Mouse (Mus musculus) liver, embryonic 15.5 days (tissue): Measurements from ENCODE around the gene Agtrap. TPM values are rescaled to one million over a fixed set of nuclear protein-coding genes. Genes with fewer than 3 reads are reported as not detected.
"Not testable (repeated sequence)": the region's sequence is repeated elsewhere in the genome, so short reads cannot be mapped to it uniquely, and the experiment has no call there.

Experiments used
- ATAC-seq: fragments of 200-750 bp; cut with Nextera tagmentation; 2 replicates; pipeline ENCODE4 v1.8.0; 2017; ENCODE audit warnings: moderate number of reproducible peaks, mild to moderate bottlenecking, moderate library complexity; ENCODE audit not compliant: insufficient read depth
- H3K27ac ChIP-seq: fragments of 300-500 bp; sonication (generic); replicated peaks from 2 replicates; pipeline ENCODE4 v1.5.1; 2015; ENCODE audit warnings: mild to moderate bottlenecking, inconsistent platforms
- H3K27me3 ChIP-seq: fragments of 300-500 bp; sonication (generic); 2 replicates; pipeline ENCODE4 v1.6.1; 2015; ENCODE audit warnings: mild to moderate bottlenecking, inconsistent platforms
- H3K36me3 ChIP-seq: fragments of 300-500 bp; sonication (generic); replicated peaks from 2 replicates; pipeline ENCODE4 v1.6.1; 2015; ENCODE audit warnings: moderate library complexity, mild to moderate bottlenecking, inconsistent platforms
- H3K4me1 ChIP-seq: fragments of 300-500 bp; sonication (generic); replicated peaks from 2 replicates; pipeline ENCODE4 v1.6.1; 2015; ENCODE audit warnings: inconsistent platforms
- H3K4me2 ChIP-seq: fragments of 300-500 bp; sonication (generic); 2 replicates; pipeline ENCODE4 v1.6.1; 2015; ENCODE audit warnings: moderate library complexity, mild to moderate bottlenecking, inconsistent platforms
- H3K4me3 ChIP-seq: fragments of 300-500 bp; sonication (generic); replicated peaks from 2 replicates; pipeline ENCODE4 v1.5.1; 2015; ENCODE audit warnings: mild to moderate bottlenecking, inconsistent platforms
- H3K9ac ChIP-seq: fragments of 300-500 bp; sonication (generic); 2 replicates; pipeline ENCODE4 v1.6.1; 2015; ENCODE audit warnings: moderate library complexity, mild to moderate bottlenecking, inconsistent platforms
- H3K9me3 ChIP-seq: fragments of 300-500 bp; sonication (generic); replicated peaks from 2 replicates; pipeline ENCODE4 v1.6.1; 2016; ENCODE audit warnings: inconsistent platforms
- WGBS: fragments of 180-500 bp; shearing (Covaris S2); methylation state at CpG from one replicate; pipeline ENCODE4 v1.1.7; 2015; ENCODE audit warnings: mixed read lengths; ENCODE audit not compliant: insufficient replicate concordance; 5-methylcytosine and 5-hydroxymethylcytosine counted together
- polyA plus RNA-seq: library from polyadenylated mRNA; unstranded; fragments of >200 nt; fragmentation: Nextera tagmentation; extraction: Ambion mirVana; gene quantifications from 2 replicates; pipeline ENCODE4 v1.2.1, GENCODE M21; 2015

Agtrap gene
- polyA plus RNA-seq, 1 experiment from 2014 or later = 11.0 TPM

DNA sequence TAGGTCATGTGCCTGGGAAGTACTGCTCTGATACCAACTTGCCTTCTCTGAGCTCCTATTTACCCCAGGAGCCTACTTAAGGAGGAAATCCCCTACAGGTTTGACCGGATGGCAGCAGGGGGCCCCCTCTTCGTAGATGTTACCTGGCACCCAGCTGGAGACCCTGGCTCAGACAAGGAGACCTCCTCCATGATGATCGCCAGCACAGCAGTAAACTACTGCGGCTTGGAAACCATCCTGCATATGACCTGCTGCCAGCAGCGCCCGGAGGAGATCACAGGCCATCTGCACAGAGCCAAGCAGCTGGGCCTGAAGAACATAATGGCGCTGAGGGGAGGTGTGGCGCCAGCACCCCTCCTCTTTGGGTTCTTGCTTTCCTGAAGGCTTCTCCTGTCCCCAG is 44.5 kb downstream of the Agtrap start:
- H3K27me3 ChIP-seq, H3K4me3 ChIP-seq, H3K9ac ChIP-seq, H3K27ac ChIP-seq, H3K9me3 ChIP-seq, ATAC-seq: not testable (repeated sequence)
- 79% methylated on average over 7 of the region's 8 CpGs for WGBS
- H3K36me3 ChIP-seq = peaks cover 43% of the 10 kb centered on the region
- peak overlapping the region; percentile 88; the same call in 1 of the 2 replicates for H3K4me2 ChIP-seq
- H3K4me1 ChIP-seq = peaks cover 91% of the 10 kb centered on the region

DNA sequence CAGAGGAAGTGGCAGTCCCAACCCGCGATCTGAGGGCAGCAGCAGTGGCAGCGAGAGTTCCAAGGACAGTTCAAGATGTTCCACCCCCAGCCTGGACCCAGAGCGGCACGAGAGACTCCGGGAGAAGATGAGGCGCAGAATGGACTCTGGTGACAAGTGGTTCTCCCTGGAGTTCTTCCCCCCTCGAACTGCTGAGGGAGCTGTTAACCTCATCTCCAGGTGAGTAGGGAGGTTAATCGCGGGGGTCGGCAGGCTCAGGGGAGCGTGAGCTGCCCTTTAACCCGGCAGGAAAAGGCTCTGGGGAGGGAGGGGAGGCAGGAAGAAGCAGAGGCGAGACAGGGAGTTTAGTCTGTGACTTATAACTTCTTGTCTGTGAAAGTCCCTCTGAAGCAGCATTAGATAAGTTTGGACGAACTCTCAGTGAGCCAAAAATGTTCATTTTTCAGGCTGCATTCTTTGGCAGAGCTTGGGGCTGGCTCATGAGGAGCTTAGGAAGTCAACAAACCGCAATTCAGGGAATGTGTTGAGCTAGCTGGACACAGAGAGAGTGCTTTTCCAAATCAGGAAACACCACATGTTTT is 46.1 kb downstream of the Agtrap start:
- Histone ChIP-seq H3K9ac (peak overlapping the region; percentile 82), H3K4me3 (peak overlapping the region; percentile 85), H3K27me3 (no peaks in the 10 kb centered on the region), H3K9me3 (no peaks in the 10 kb centered on the region), H3K4me2 (peak overlapping the region; percentile 88), H3K4me1 (peaks cover 87% of the 10 kb centered on the region), H3K36me3 (peaks cover 34% of the 10 kb centered on the region), H3K27ac (peak overlapping the region; percentile 96)
- no peak for ATAC-seq
- 12% methylated on average over 16 of the region's 16 CpGs for WGBS

DNA sequence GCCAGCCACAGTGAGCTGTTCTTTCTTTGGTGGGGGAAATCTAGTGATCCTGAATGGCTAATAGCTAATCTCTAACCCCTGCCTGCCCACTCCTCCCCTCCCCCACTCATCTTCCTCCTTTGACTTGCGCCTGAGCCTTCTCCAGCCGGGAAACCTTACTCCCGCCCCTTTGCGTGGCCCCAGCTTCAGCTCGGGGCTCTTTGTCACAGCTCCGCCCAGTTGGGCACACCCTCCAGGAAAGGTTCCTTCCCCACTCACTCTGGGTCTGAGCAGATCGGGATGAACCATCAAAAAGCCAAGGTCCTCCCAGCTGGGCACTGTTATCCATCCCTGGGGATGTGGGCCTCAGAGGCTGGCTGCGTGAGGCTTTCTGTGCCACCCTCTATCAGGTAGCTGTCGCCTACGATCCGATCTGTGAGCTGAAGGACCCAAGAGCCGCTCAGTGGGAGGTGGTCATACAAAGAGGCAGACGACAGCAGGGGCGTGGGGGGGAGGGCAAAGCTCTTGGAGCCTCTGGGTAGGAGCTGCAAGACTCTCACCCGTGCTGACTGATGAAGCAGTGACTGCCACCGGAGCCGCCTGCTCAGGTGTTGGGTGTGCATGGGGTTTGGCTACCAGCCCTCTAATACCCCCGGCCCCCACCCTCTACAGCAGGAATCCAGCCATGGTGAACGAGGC is 46.8 kb downstream of the Agtrap start:
- Histone ChIP-seq H3K36me3 (peaks cover 34% of the 10 kb centered on the region), H3K9ac (peak overlapping the region; percentile 82), H3K4me3 (peak overlapping the region; percentile 85), H3K9me3 (no peaks in the 10 kb centered on the region), H3K4me1 (peaks cover 81% of the 10 kb centered on the region), H3K27me3 (no peaks in the 10 kb centered on the region), H3K27ac (peak overlapping the region; percentile 96), H3K4me2 (peak overlapping the region; percentile 88)
- 2% methylated on average over 19 of the region's 19 CpGs for WGBS
- ATAC-seq = peak; percentile 29

DNA sequence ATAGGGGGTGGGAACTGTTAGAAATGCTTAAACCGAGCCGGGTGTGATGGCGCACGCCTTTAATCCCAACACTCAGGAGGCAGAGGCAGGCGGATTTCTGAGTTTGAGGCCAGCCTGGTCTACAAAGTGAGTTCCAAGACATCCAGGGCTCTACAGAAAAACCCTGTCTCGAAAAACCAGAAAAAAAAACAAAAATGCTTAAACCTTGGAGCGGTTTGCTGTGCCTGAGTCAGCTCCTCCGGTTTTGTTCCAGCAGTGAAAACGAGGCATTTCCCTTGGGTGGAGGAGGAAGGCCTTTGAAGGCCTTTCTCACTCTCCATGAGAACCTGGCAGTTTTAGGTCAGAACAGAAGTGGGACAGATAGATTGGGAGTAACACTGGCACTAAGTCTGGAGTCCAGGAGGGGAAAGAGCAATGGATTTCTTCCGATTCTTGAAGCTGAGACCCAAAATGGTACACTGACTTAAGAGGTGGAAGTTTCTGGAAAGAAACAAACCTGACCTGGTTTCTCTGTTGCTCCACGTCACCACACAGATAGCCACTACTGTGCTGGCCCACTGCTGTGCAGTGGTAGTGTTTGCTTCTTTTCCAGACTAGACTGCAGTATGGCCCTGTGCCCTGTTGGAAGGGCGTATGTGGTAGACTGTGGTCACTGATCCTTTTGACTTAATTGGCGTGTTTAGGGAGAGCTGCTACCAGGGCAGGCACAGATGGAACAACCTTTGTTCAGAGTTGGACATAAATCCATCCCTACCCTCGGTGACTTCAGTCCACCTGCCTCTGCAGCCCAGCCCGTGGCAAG is 47.6 kb downstream of the Agtrap start:
- Histone ChIP-seq H3K36me3 (peaks cover 30% of the 10 kb centered on the region), H3K4me2 (peak overlapping the region; percentile 88), H3K27ac (peak overlapping the region; percentile 96), H3K9me3 (no peaks in the 10 kb centered on the region), H3K4me3 (peak overlapping the region; percentile 85), H3K9ac (peak overlapping the region; percentile 82), H3K4me1 (peaks cover 72% of the 10 kb centered on the region), H3K27me3 (no peaks in the 10 kb centered on the region)
- ATAC-seq = no peak
- WGBS = 59% methylated on average over 15 of the region's 15 CpGs

DNA sequence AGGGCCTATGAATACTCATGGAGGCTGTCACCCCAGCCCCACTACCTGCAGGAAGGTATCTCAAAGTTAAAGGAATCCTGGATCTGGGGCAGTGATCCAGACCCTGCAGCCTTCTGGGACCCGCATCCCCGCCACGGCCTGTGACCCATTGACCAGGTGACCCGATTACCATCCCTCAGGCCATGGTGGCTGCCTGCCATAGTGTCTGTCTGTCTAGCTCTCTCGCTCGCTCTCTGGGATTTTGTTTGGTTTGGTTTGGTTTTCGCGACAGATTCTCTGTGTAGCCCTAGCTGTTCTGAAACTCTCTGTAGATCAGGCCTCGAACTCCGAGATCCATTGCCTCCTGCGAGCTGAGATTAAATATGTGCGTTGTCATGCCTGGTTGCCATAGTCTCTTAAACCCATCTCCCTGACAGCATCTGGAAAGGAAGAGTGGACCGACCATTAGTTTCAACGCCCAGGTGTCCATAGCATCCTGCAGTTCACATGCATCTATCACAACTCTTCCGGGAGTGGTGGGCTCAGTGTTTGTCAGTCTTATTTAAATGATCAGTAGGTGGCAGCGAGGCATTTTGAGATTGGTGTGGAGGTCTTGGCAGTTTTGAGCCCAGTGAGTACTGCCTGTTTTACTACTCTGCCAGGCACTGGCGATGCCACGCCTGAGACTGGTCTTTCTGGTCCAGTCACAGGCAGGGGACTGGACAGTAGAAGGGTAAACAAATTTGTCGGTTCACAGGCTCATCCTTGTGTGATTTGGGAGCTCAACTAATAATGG is 48.4 kb downstream of the Agtrap start:
- H3K9me3 ChIP-seq = no peaks in the 10 kb centered on the region
- H3K4me2 ChIP-seq = peak overlapping the region; percentile 88
- WGBS = 18% methylated on average over 19 of the region's 19 CpGs
- H3K4me1 ChIP-seq = peaks cover 64% of the 10 kb centered on the region
- H3K36me3 ChIP-seq = peaks cover 22% of the 10 kb centered on the region
- H3K4me3 ChIP-seq = peak overlapping the region; percentile 85
- peak overlapping the region; percentile 82 for H3K9ac ChIP-seq
- peak overlapping the region; percentile 96 for H3K27ac ChIP-seq
- peak; percentile 20 for ATAC-seq
- no peaks in the 10 kb centered on the region for H3K27me3 ChIP-seq

DNA sequence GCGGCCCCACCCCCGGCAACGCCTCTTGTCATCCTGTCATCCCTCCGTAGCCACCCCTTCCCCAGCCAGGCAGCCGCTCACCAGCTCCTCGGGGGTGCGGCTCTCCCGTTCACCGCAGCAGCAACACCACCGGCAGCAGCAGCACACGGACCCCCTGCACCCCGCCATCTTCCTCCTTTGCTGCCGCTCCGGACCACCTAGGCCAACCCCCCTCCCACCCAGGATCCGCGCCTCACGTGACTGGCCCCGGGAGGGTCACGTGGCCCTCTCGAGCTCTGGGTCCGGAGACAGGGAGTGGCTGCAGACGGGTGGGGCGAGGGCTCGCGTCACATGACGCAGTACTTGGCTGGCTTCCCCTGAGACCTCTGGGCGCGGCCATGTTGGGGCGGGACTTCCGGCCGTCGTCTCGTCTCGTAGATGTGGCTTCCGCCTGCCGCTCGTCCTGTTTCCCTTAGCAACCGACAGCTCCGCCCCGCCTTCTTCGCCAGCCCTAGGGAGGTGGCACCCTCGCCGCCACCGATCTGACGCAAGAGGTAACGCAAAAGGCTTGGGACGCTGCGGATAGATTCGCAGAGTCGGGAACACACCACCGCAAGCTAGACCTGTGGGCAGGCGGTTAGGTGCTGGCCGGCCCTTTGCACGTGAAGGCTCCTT is 49.1 kb downstream of the Agtrap start, which contains the start of the genes Clcn6 and Mthfr:
Gene Clcn6, minus strand, starts transcription at position 222 of the 654 bp plus-strand sequence.
Gene Mthfr, plus strand, starts transcription at position 478 of the 654 bp plus-strand sequence.
- H3K9me3 ChIP-seq = no peaks in the 10 kb centered on the region
- peak within 1 kb of the TSS; percentile 88 for H3K4me2 ChIP-seq
- H3K36me3 ChIP-seq = peaks cover 16% of the 10 kb centered on the region
- H3K4me3 ChIP-seq = peak within 1 kb of the TSS; percentile 85
- peak within 1 kb of the TSS; percentile 96 for H3K27ac ChIP-seq
- H3K4me1 ChIP-seq = peaks cover 57% of the 10 kb centered on the region
- peak; percentile 91 for ATAC-seq
- H3K27me3 ChIP-seq = no peaks in the 10 kb centered on the region
- WGBS = under 1% methylated on average over 54 of the region's 54 CpGs
- H3K9ac ChIP-seq = peak within 1 kb of the TSS; percentile 82

DNA sequence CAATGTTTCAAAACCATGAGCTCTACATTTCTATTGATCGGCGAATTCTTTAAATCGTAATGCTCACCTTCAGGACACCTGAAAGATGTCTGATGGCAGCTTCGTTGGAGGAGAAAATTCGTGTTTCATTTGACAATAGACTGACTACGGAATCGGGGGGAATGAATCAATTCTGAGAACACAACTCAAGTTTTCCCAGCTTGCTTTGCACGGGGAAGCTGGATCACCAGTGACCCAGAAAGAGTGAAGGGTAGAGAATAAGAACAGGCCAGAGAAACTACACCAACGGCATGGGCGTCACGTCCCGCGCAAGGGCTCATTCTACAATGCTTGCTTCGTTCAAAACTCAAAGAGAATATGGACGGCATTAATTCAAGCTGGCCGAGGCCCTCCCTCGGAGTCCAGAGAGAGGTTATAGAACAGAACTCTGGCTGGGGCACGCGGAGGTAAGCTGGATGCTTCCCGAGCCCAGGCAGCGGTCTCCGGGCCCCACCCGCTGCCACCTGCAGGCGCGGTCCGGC is 49.7 kb downstream of the Agtrap start:
- H3K4me1 ChIP-seq = peaks cover 54% of the 10 kb centered on the region
- peak overlapping the region; percentile 85 for H3K4me3 ChIP-seq
- H3K36me3 ChIP-seq = peaks cover 13% of the 10 kb centered on the region
- peak overlapping the region; percentile 88 for H3K4me2 ChIP-seq
- peak overlapping the region; percentile 69 for H3K9ac ChIP-seq
- H3K9me3 ChIP-seq = no peaks in the 10 kb centered on the region
- no peak for ATAC-seq
- peak overlapping the region; percentile 87 for H3K27ac ChIP-seq
- H3K27me3 ChIP-seq = no peaks in the 10 kb centered on the region
- WGBS = 7% methylated on average over 26 of the region's 26 CpGs

DNA sequence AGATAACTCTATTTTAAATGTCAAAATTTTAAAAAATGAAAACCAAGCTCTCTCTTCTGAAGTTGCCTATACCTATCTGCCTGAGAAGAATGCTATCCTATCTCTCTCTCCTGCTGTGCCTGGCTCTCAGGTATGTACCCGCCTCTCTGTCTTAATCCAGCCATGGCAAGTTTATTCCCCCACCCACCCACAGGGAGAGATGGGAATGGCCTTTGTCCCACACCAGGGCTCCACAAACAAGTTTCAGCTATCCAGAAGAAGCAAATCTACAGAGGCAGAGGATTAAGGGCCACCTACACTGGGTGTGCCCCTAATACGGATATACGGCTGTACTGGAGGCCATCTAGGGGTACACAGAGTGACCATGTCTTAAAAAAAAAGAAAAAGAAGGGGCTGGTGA is 52.4 kb downstream of the Agtrap start:
- Histone ChIP-seq H3K27me3 (no peaks in the 10 kb centered on the region), H3K36me3 (peaks cover 3% of the 10 kb centered on the region; the same call in 1 of the 2 replicates), H3K9ac (no peak overlapping the region), H3K4me1 (peaks cover 27% of the 10 kb centered on the region), H3K27ac (no peak overlapping the region), H3K9me3 (no peaks in the 10 kb centered on the region), H3K4me2 (no peak overlapping the region), H3K4me3 (no peak overlapping the region)
- WGBS = 75% methylated on average over 3 of the region's 3 CpGs
- no peak for ATAC-seq

DNA sequence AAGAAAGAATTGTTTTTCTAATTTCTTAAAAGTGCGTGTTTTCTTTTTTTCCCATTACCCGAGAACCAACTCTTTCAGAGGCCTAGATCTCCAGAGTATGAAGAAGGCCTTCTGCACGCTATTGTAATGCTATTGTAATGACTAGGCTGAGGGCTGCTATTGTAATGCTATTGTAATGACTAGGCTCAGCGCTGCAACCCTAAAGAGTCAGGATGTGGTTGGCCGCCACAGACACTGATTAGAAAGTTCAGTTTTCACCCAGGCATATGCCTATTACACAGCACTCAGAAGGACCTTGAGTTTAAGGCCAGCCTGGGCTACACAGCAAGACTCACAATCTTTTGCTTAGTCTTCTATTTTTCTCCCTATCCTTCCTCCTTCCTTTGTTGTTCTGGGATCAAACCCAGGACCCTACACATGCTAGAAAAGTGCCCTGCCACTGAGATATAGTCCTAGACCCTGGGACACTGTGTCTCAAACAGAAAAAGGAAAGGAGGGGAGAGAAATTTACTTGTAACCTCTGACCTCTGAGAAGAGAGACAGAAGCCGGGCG is 53.9 kb downstream of the Agtrap start:
- Histone ChIP-seq H3K27ac (no peak overlapping the region), H3K27me3 (no peaks in the 10 kb centered on the region), H3K9ac (no peak overlapping the region), H3K4me3 (no peak overlapping the region), H3K9me3 (no peaks in the 10 kb centered on the region), H3K4me1 (peaks cover 13% of the 10 kb centered on the region), H3K36me3 (peaks cover 10% of the 10 kb centered on the region), H3K4me2 (no peak overlapping the region)
- 56% methylated on average over 7 of the region's 7 CpGs for WGBS
- no peak for ATAC-seq

DNA sequence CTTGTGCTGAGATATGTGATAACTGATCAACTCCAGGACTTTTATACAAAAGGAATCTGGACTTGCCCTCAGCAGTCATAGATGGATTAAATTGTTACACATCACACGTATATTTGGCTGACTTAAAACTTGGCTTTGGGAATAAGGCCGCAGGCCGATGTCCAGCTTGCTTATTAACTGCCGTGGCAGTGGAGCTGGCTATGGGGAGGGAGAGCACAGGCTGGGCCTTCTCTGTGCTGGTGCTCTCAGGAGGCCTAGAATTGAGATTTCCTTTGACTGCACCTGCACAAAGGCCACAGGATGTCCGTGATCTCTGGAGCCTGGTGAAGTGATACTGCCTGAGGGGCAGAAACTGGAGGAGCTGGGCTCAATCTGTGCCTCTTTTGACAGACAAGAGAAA is 57.3 kb downstream of the Agtrap start:
- H3K9me3 ChIP-seq = no peaks in the 10 kb centered on the region
- no peak overlapping the region for H3K4me3 ChIP-seq
- peaks cover 26% of the 10 kb centered on the region for H3K36me3 ChIP-seq
- no peak overlapping the region for H3K27ac ChIP-seq
- no peaks in the 10 kb centered on the region for H3K27me3 ChIP-seq
- H3K4me1 ChIP-seq = no peaks in the 10 kb centered on the region
- ATAC-seq = no peak
- no peak overlapping the region for H3K9ac ChIP-seq
- WGBS = 76% methylated on average over 5 of the region's 5 CpGs
- no peak overlapping the region for H3K4me2 ChIP-seq
